Mouse (Mus musculus): ENCODE results near the gene Zfp658.

Zfp658 gene

GRCm38 (mm10) chr7:43580526-43580925 lies 18.5 kb downstream of the Zfp658 start:
- no peak for DNase-seq (ENCODE audit: low read depth, low spot score)

- DNase-seq (ENCODE audit: low read depth, low spot score) = peak; percentile 32
Observed at GRCm38 (mm10) chr7:43584790-43585189, 22.7 kb downstream of the Zfp658 start.

- DNase-seq (ENCODE audit: low read depth, low spot score) = no peak
Observed at GRCm38 (mm10) chr7:43601884-43602283, 39.8 kb downstream of the Zfp658 start.

- no peak for DNase-seq (ENCODE audit: low read depth, low spot score)
Observed at GRCm38 (mm10) chr7:43606896-43607742, 45.1 kb downstream of the Zfp658 start, which contains the start of gene Zfp819. TSS of gene Zfp819 (plus strand) at chr7:43607169.

- no peak for DNase-seq (ENCODE audit: low read depth, low spot score)
Observed at GRCm38 (mm10) chr7:43607743-43608287, 45.8 kb downstream of the Zfp658 start.

GRCm38 (mm10) chr7:43608316-43608824 lies 46.3 kb downstream of the Zfp658 start:
- no peak for DNase-seq (ENCODE audit: low read depth, low spot score)

GRCm38 (mm10) chr7:43613816-43614551 lies 51.9 kb downstream of the Zfp658 start:
- no peak for DNase-seq (ENCODE audit: low read depth, low spot score)

GRCm38 (mm10) chr7:43622927-43623326 lies 60.9 kb downstream of the Zfp658 start:
- no peak for DNase-seq (ENCODE audit: low read depth, low spot score)

GRCm38 (mm10) chr7:43623819-43624218 lies 61.8 kb downstream of the Zfp658 start:
- DNase-seq (ENCODE audit: low read depth, low spot score) = no peak

All from A20 (cell line).